Mouse (Mus musculus) heart, embryonic 13.5 days (tissue): ENCODE results near the gene Ang2. TPM values are rescaled to one million over a fixed set of nuclear protein-coding genes. Genes with fewer than 3 reads are reported as not detected.
"Not testable (repeated sequence)": the region's sequence is repeated elsewhere in the genome, so short reads cannot be mapped to it uniquely, and the experiment has no call there.

Source experiments
- ATAC-seq: fragments of 200-750 bp; cut with Nextera tagmentation; 2 replicates; pipeline ENCODE4 v1.8.0; 2017; ENCODE audit warnings: moderate TSS enrichment; ENCODE audit not compliant: insufficient number of reproducible peaks, low FRiP score, low TSS enrichment; ENCODE audit errors: extremely low read depth
- H3K27ac ChIP-seq: fragments of 300-500 bp; sonication (generic); replicated peaks from 2 replicates; pipeline ENCODE4 v1.5.1; 2015; ENCODE audit warnings: moderate library complexity, mild to moderate bottlenecking, inconsistent platforms
- H3K27me3 ChIP-seq: fragments of 300-500 bp; sonication (generic); replicated peaks from 2 replicates; pipeline ENCODE4 v1.6.1; 2015; ENCODE audit warnings: mild to moderate bottlenecking, inconsistent platforms
- H3K36me3 ChIP-seq: fragments of 300-500 bp; sonication (generic); 2 replicates; pipeline ENCODE4 v1.6.1; 2015; ENCODE audit warnings: mild to moderate bottlenecking, inconsistent platforms
- H3K4me1 ChIP-seq: fragments of 300-500 bp; sonication (generic); 2 replicates; pipeline ENCODE4 v1.6.1; 2015; ENCODE audit warnings: inconsistent platforms
- H3K4me2 ChIP-seq: fragments of 300-500 bp; sonication (generic); 2 replicates; pipeline ENCODE4 v1.6.1; 2015; ENCODE audit warnings: inconsistent platforms, mild to moderate bottlenecking, moderate library complexity
- H3K4me3 ChIP-seq: fragments of 300-500 bp; sonication (generic); 2 replicates; pipeline ENCODE4 v1.5.1; 2015; ENCODE audit warnings: moderate library complexity, mild to moderate bottlenecking, inconsistent platforms
- H3K9ac ChIP-seq: fragments of 300-500 bp; sonication (generic); 2 replicates; pipeline ENCODE4 v1.6.1; 2015; ENCODE audit warnings: inconsistent platforms, mild to moderate bottlenecking, moderate library complexity
- H3K9me3 ChIP-seq: fragments of 300-500 bp; sonication (generic); 2 replicates; pipeline ENCODE4 v1.6.1; 2016; ENCODE audit warnings: inconsistent platforms
- WGBS: fragments of 180-500 bp; shearing (Covaris S2); methylation state at CpG from one replicate; pipeline ENCODE4 v1.1.7; 2015; ENCODE audit warnings: mixed read lengths; 5-methylcytosine and 5-hydroxymethylcytosine counted together
- polyA plus RNA-seq: library from polyadenylated mRNA; unstranded; fragments of >200 nt; fragmentation: Nextera tagmentation; extraction: Ambion mirVana; gene quantifications from 2 replicates; pipeline ENCODE4 v1.2.1, GENCODE M21; 2015

Gene Ang2
- polyA plus RNA-seq, 1 experiment from 2014 or later, result not detected

DNA sequence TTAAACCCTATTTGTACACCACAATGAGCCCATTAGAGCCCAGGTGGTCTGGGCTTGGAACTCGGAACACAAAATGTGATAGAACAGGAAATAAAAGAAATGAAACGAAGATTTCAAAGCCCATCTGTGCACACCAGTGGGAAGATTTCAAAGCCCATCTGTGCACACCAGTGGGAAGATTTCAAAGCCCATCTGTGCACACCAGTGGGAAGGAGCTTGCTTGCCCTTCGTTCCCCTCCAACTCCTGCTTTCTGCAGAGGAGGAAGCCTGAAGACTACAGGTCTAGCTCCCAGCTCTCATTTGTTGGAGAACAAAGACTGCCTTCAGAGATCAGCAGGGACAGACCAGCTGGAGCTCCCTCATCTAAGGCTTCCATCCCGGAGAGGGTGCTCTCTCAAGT lies 26.0 kb downstream of the Ang2 start:
- H3K27ac ChIP-seq, H3K27me3 ChIP-seq, ATAC-seq, H3K4me3 ChIP-seq, H3K9me3 ChIP-seq, H3K36me3 ChIP-seq: not testable (repeated sequence)
- Histone ChIP-seq H3K9ac (0 out of 2 replicates have a peak overlapping the region, but pooled peaks have one; percentile 33), H3K4me1 (peaks cover 13% of the 10 kb centered on the region), H3K4me2 (peak overlapping the region; percentile 41)
- 46% methylated on average over 4 of the region's 4 CpGs for WGBS

DNA sequence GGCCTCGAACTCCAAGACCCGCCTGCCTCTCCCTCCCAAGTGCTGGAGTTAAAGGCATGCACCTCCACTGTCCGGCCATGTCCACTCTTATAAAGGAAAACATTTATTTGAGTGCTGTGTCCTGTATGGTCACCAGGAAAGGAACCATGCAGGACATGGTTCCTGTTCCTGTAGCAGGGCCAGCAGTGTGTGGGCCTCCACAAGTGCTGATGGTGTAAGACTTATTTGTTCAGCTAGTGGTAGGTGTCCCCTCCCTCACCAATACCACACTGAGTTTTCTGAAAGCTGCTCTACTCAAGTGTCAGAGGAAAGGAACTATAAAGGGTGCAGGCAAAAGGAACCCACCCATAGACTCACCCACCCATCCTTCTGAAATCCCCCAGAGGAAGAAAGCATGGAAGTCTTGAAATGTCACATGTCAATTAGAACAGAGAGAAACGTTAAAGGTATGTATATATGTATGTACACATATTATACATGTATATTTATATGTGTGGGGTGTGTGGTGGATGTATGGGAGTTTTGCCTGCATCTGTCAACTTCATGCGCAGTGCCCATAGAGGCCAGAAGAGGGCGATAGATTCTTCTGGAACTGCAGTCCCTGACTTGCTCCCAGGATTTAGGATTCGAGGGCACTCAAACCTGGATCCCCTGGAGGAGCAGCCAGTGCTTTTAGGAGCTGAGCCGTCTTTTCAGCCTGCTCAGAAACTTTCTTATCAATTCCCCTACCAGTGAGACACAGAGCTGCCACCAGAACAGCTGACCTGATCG lies 26.7 kb downstream of the Ang2 start:
- not testable (repeated sequence) for H3K27me3 ChIP-seq, H3K9me3 ChIP-seq, H3K27ac ChIP-seq, ATAC-seq, H3K4me3 ChIP-seq, H3K36me3 ChIP-seq
- 29% methylated on average over 9 of the region's 9 CpGs for WGBS
- Histone ChIP-seq H3K4me1 (peaks cover 13% of the 10 kb centered on the region), H3K4me2 (peak overlapping the region; percentile 41), H3K9ac (0 out of 2 replicates have a peak overlapping the region, but pooled peaks have one; percentile 33)

DNA sequence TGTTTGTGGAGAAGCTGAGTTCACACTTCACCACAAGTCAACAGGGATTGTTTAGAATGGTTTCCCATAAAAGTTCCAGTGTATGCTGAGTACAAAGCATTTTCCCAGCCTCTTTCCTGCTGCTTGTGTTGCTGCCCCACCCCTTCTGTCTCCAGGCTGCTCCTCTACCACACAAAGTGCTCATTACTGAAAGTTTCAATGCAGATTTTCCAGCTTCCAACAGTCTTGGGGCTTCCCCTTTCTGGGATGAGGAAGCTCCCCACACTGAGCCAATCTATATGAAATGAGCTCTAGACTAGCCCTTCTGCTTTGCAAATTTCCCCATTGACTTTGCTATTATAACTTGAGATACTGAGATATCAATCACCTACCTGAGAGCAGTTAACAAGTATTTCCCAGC lies 32.9 kb downstream of the Ang2 start:
- Histone ChIP-seq H3K4me1 (no peaks in the 10 kb centered on the region), H3K27me3 (no peaks in the 10 kb centered on the region), H3K4me2 (no peak overlapping the region), H3K9me3 (no peaks in the 10 kb centered on the region), H3K4me3 (no peak overlapping the region), H3K9ac (no peak overlapping the region), H3K36me3 (no peaks in the 10 kb centered on the region), H3K27ac (no peak overlapping the region)
- no peak for ATAC-seq

DNA sequence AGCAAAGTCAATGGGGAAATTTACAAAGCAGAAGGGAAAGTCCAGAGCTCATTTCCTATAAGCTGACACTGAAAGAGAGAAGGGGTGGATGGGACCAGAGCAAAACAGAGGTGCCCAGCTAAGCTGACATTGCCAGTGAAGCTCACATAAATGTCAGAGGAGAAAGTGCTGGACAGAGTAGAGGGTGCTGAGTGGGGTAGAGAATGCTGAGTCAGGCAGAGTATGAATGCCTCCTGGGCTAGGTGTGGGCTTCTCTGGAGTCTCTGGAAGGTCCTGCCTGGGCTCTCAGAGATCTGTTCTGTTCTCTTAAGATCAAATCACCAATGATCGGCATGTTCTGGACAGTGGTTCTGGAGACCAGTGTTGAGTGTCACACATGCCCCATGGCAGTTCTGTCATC lies 33.5 kb downstream of the Ang2 start:
- Histone ChIP-seq H3K36me3 (no peaks in the 10 kb centered on the region), H3K27ac (no peak overlapping the region), H3K4me3 (no peak overlapping the region), H3K4me2 (no peak overlapping the region), H3K4me1 (no peaks in the 10 kb centered on the region), H3K9me3 (no peaks in the 10 kb centered on the region), H3K27me3 (no peaks in the 10 kb centered on the region), H3K9ac (no peak overlapping the region)
- 92% methylated on average over 1 of the region's 1 CpGs for WGBS
- ATAC-seq, result no peak

DNA sequence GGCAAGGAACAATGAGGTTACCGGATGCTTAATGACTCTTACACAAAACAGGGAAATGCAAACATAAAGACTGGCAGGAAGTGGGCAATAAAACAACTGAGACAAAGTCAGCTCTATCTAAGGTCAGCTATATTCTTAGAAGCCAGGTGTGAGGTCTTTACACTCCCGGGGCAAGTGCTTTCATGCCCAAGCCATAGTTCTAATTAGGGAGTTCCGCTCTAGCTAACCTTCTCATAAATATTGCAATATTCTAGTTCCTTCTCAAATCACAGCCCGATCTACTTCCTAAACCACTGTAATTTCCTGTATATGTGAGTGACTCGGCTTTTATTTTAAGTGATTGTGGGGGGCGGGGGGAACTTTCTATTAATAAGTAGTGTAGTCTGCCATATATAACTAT lies 35.6 kb downstream of the Ang2 start:
- not testable (repeated sequence) for H3K27me3 ChIP-seq, H3K9ac ChIP-seq, H3K27ac ChIP-seq, H3K4me1 ChIP-seq, H3K4me3 ChIP-seq, ATAC-seq, H3K4me2 ChIP-seq, H3K36me3 ChIP-seq, H3K9me3 ChIP-seq
- WGBS, result 82% methylated on average over 6 of the region's 6 CpGs

DNA sequence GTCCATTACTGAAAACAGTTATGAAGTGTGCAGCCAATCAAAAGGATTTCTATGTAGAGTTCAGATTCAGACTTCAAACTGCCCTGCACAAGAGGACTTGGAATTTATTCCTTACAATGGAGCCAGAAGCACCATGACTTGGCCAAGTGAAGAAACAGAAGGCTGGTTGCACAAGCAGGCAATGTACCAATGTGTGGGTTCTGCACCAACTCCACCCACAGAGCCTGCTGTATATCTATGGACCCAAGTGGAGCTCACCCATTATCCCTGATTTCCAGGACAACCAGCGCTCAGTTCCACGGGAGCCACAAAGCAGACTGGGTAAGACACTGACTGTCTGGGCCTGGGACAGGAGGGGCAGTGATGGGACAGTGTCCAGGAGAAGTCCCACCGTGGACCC lies 37.0 kb downstream of the Ang2 start, which contains the start of gene Rnase2b:
Gene Rnase2b, plus strand, starts transcription at position 285 of the 400 bp plus-strand sequence.
- H3K4me1 ChIP-seq, H3K36me3 ChIP-seq, ATAC-seq, H3K9me3 ChIP-seq, H3K4me3 ChIP-seq, H3K27me3 ChIP-seq, H3K4me2 ChIP-seq, H3K27ac ChIP-seq, H3K9ac ChIP-seq: not testable (repeated sequence)
- 85% methylated on average over 3 of the region's 3 CpGs for WGBS

DNA sequence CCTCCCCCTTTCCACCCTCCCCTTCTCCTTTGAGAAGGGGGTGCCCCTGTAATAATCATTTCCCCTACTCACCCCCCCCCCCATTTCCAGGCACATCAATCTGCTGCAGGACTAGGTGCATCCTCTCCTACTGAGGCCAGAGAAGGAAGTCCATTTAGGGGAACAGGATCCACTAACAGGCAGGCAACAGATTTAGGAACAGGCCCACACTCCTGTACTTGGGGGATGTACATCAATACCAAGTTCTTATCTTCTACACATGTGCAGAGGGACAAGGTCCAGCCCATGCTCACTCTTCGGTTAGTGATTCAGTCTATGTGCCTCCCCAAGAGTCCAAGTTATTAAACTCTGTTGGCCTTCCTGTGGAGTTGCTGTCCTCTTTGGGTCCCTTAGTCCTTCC lies 41.9 kb downstream of the Ang2 start:
- Histone ChIP-seq H3K9me3 (no peaks in the 10 kb centered on the region), H3K4me1 (no peaks in the 10 kb centered on the region), H3K27me3 (no peaks in the 10 kb centered on the region), H3K27ac (no peak overlapping the region), H3K4me3 (no peak overlapping the region), H3K36me3 (no peaks in the 10 kb centered on the region), H3K9ac (no peak overlapping the region), H3K4me2 (no peak overlapping the region)
- WGBS, result 81% methylated on average over 1 of the region's 1 CpGs
- no peak for ATAC-seq

DNA sequence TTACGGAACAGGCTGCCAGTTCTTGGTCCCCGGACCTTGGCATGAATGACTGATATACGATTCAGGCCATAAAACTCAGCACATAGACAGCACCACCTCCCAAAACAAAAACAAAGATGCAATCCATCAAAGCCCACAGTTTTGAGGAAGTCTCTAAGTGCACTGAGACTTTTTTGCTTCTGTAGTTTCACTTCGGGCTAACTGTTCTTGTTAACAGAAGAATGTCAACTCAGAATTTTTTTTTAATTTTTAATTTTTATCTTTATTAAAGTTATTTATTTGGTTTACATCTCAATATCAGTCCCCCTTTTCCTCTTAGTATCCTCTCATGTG lies 42.2 kb downstream of the Ang2 start:
- H3K27me3 ChIP-seq, result no peaks in the 10 kb centered on the region
- H3K4me2 ChIP-seq, result no peak overlapping the region
- no peak overlapping the region for H3K4me3 ChIP-seq
- no peak overlapping the region for H3K9ac ChIP-seq
- no peaks in the 10 kb centered on the region for H3K36me3 ChIP-seq
- H3K27ac ChIP-seq, result no peak overlapping the region
- 78% methylated on average over 4 of the region's 4 CpGs for WGBS
- no peaks in the 10 kb centered on the region for H3K9me3 ChIP-seq
- ATAC-seq, result no peak
- H3K4me1 ChIP-seq, result no peaks in the 10 kb centered on the region

DNA sequence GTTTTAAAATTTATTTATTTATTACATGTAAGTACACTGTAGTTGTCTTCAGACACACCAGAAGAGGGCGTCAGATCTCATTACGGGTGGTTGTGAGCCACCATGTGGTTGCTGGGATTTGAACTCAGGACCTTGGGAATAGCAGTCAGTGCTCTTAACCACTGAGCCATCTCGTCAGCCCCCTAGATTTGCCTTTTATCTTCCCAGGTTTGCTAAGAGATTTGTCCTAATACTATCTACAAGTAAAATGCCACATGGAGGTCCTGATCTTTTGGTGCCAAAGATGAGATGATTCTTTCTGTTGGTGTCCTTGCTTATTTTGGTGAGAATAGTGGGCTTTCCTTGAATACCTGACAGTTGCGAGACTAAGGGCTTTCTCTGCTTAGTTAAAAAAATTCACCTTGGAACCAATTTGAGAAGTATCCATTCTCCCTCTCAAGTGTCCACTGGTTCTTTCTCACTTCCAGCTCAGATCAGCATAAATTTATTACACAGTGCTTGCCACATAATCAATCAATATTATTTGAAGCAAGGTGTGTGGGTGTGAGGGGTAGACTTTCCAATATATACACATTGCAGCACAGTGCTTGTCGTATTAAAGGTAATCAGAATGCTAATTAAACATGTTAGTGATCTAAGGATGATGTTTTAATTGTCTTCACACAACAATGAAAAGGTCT lies 42.8 kb downstream of the Ang2 start:
- Histone ChIP-seq H3K4me1 (no peaks in the 10 kb centered on the region), H3K4me2 (no peak overlapping the region), H3K9me3 (no peaks in the 10 kb centered on the region), H3K27me3 (no peaks in the 10 kb centered on the region), H3K4me3 (no peak overlapping the region), H3K9ac (no peak overlapping the region), H3K27ac (no peak overlapping the region), H3K36me3 (no peaks in the 10 kb centered on the region)
- ATAC-seq, result no peak
- WGBS, result 84% methylated on average over 5 of the region's 5 CpGs

DNA sequence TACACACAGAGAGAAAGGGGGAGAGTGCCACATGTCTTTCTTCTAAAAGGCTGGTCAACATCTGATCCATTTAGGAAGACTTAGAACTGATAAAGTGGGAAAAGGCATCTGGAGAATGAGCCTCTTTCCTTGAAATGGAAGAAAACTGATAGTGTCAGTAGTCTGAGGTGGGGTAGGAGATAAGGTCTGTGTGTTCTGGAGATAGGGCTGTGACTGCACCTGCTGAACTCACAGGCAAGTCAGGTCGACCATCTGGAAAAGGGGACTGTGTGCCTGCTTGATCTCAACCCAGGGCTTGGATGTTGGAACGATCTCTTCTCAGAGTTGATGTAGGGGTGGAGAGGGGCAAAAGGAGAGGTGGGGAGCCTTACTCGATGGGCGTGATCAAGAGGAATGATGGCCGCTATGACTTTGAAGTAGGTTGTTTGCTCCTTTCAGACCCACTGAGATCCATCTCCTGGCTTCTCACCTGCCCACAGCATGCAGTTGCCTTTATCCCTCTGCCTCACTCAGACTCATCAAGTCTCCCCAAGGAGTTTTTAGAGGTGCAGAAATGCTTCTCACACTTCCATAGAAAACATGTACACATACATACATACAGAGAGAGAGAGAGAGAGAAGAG lies 46.6 kb downstream of the Ang2 start:
- Histone ChIP-seq H3K27ac (no peak overlapping the region), H3K4me1 (peaks cover 6% of the 10 kb centered on the region; the same call in 1 of the 2 replicates), H3K9me3 (no peaks in the 10 kb centered on the region), H3K36me3 (no peaks in the 10 kb centered on the region), H3K9ac (no peak overlapping the region), H3K4me2 (no peak overlapping the region), H3K4me3 (no peak overlapping the region), H3K27me3 (no peaks in the 10 kb centered on the region)
- ATAC-seq, result no peak
- WGBS, result 35% methylated on average over 5 of the region's 5 CpGs

DNA sequence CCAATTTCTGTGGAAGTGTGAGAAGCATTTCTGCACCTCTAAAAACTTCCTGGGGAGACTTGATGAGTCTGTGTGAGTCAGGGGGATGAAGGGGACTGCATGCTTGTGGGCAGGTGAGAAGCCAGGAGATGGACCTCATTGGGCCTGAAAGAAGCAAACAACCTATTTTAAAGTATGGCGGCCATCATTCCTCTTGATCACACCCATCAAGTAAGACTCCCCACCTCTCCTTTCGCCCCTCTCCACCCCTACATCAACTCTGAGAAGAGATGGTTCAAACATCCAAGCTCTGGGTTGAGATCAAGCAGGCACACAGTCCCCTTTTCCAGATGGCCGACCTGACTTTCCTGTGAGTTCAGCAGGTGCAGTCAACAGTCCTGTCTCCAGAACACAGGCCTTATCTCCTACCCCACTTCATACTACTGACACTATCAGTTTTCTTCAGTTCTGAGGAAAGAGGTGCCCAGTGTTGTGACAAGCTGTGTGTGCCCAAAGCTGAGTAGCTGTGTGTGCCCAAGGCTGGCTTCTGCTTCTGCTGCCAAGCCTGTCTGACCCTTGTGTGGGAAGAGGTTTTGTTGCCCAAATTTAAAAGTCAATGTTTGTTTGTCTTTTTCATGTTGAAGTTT lies 48.6 kb downstream of the Ang2 start:
- no peak overlapping the region for H3K9ac ChIP-seq
- H3K4me2 ChIP-seq, result no peak overlapping the region
- peaks cover 10% of the 10 kb centered on the region; the same call in 1 of the 2 replicates for H3K4me1 ChIP-seq
- no peaks in the 10 kb centered on the region for H3K27me3 ChIP-seq
- no peak overlapping the region for H3K27ac ChIP-seq
- no peaks in the 10 kb centered on the region for H3K9me3 ChIP-seq
- 73% methylated on average over 3 of the region's 3 CpGs for WGBS
- ATAC-seq, result no peak
- H3K36me3 ChIP-seq, result no peaks in the 10 kb centered on the region
- H3K4me3 ChIP-seq, result no peak overlapping the region
